Mouse (Mus musculus): ENCODE measurements around the gene Pip4k2b.
"Not testable (repeated sequence)": the region's sequence is repeated elsewhere in the genome, so short reads cannot be mapped to it uniquely, and the experiment has no call there.

Gene Pip4k2b

DNA sequence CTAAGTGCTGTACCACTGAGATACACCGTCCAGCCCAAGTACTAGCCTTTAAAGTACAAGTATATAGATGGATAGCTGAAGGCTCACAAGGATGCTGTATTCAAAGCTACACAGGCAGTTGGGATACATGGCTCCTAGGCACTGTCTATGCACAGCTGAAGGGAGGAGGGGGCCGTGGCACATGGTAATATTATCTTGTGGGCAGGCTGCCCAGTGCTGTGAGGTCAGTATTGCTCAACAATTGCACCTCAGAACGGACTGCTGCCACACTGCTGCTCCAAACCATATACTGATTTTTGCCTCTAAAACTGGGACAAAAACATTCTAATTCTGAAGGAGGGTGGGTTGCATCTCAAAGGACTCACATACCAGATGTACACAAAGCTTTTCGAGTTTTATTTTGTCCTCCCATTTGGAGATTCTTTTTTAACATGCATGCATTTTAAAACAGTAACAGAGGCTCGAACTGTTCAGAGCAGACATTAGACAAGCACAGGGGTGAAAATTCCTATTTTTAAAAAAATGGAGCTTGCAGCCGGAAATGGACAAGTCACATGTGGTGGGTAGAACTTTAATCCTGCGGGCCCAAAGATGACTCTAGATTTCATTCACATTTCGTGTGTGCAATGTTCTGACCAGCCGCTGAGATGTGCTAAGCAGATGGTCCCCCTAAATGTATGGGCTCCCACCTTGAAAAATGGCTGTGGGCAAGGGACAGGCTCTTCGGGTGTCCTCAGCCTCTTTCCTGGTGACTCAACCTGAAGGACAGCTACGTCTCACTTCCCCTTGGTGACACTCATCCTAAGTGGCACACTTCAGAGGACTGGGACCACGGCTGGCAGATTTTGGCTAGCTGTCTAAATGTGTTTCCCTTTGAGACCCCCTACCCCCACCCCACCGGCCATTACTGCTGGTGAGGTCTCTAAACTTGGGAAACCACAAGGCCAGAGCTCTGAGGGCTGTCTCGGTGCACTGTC lies 29.4 kb downstream of the Pip4k2b start:
- no peak for DNase-seq (ENCODE audit: extremely low spot score, low spot score)

DNA sequence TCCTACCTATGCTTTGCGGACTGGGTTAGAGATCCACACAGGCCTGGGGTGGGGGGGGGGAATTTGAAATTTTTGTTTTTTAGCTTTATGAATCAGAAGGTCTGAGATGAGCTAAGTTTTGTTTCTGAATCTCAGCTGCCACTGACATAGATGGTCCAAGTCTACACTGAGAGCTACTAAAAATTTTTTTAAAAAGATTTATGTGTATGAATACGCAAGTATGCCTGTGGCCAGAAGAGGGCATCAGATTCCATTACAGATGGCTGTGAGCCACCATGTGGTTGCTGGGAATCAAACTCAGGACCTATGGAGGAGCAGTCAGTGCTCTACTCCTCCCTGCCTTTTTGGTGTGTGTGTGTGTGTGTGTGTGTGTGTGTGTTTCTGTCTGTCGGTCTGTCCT lies 30.1 kb downstream of the Pip4k2b start:
- no peak for DNase-seq (ENCODE audit: extremely low spot score, low spot score)

DNA sequence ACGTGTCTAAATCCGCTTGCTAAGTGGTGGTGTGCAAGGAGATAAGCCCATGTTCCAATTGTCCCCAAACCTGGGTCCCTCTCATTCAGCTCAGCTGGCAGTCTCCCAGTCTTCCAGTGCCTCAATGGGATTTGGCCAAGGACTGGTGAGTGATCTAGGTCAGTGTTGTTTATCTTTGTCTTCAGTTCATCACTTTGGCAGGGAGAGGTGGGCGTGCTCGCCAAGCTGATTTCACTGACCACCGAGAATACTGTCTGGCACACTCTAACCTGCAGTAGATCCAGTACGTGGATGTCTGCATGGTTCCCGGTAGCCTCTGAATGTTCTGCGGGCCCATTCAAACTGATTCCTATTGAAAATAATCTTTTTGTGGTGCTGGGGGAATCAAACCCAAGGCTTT lies 30.6 kb downstream of the Pip4k2b start:
- DNase-seq (ENCODE audit: extremely low spot score, low spot score), result no peak

DNA sequence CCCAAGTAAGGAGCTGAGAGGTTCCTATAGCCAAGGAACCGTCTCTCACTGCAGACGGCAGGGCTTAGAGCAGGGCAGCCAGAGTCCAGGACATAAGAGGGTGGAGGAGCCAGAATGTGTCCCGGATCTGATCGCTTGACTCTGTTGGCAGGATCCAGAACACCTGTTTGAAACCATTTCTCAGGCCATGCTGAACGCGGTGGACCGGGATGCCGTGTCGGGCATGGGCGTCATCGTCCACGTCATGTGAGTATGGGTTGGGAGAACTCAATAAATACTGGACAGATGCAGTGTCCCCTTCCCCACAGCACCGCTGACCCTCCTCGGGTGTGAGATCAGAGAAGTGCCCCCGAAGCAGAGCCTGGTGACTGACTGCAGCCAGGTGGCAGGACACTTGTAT lies 32.2 kb downstream of the Pip4k2b start:
- no peak for DNase-seq (ENCODE audit: extremely low spot score, low spot score)

DNA sequence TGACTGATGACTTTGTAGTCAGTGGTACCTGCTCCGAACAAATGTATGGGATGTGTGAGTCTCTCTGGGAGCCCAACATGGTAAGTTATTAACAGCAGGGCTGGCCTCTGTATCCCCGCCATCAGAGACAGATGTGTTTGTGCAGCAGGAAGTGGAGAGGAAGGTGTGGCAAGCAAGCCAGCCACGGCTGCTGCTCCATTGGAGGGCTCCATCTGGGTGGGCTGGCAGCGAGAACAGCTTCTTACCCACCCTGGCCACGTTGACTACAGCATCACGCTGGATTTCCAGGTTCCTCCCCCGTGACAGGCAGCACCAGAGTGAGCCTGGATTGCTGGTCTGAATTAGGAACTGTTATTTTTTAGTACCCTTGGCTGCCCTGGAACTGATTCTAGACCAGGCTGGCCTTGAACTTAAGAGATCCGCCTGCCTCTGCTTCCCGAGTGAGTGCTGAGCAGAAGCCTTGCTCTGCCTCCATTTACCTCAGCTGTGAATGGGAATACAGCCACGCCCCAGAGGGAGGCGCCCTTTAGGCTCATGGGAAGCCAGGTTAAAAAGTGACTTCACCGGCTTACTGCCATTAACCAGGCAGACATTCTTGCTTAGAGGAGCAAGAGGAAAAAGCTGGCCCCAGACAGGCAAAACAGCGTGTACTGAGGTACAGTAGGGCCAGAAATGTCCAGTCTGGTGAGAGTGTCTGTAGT lies 33.2 kb downstream of the Pip4k2b start:
- DNase-seq (ENCODE audit: extremely low spot score, low spot score), result no peak

DNA sequence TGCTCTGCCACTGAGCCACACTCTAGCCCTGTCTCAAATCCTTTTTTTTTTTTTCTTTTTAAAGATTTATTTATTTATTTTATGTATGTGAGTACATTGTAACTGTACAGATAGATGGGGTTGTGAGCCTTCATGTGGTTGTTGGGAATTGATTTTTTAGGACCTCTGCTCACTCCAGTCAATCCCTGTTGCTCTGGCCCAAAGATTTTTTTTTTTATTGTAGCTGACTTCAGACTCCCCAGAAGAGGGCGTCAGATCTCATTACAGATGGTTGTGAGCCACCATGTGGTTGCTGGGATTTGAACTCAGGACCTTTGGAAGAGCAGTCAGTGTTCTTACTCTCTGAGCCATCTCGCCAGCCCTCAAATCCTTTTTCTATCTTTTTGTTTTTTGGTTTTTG lies 34.4 kb downstream of the Pip4k2b start:
- not testable (repeated sequence) for DNase-seq (ENCODE audit: extremely low spot score, low spot score)

DNA sequence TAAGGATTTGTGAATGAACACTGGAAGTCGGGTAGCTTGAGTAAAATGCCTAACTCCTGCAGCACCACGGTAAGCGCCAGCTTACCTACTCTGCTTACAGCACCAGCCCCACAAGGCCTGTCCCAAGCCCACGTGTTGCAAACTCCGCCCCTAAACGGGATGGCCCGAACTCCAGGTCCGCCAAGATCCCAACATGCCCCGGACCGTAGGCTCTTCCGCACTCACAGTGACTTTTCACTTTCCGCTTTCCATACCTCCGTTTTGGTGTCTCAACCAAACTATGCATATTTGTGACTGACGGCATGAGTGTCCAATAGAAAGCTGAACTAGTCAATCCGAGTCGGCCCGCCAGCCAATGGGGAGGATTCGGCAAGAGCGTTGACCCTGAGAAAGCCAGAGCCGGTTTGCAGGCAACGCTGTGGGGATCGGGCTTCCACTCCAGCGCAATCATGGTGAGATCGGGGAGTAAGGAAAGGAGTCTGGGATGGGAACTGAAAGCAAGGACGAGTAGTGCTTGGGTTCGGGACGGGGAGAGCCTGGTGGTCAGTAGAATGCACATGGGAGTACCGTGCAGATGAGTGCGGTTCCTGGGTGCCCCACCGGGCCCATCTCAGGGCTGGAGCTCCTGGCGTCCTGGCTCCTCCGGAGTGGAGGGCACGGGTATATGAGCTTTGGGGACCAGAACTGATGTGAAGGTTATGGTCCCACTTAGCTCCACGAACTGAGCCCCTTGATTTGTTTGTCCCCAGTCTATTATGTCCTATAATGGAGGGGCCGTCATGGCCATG lies 41.3 kb downstream of the Pip4k2b start, which contains the start of gene Psmb3:
Psmb3 (plus strand) TSS at position 361 of the 788 bp plus-strand sequence.
- peak; percentile 94 for DNase-seq (ENCODE audit: extremely low spot score, low spot score)

DNA sequence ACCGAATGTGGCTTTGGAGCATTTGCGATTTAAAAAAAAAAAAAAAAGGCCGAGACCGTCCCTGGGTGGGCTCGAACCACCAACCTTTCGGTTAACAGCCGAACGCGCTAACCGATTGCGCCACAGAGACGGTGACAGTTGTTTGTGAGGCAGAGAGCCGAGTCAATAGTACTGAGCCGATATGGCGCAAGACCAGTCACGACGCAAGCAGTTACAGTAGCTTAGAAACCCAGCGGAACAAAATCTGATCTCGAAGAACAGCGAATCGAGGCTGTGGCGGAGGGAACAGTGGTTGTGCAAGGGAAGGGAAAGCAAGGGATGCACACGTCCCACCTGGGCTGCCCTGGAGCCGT lies 42.1 kb downstream of the Pip4k2b start:
- peak; percentile 93 for DNase-seq (ENCODE audit: extremely low spot score, low spot score)

DNA sequence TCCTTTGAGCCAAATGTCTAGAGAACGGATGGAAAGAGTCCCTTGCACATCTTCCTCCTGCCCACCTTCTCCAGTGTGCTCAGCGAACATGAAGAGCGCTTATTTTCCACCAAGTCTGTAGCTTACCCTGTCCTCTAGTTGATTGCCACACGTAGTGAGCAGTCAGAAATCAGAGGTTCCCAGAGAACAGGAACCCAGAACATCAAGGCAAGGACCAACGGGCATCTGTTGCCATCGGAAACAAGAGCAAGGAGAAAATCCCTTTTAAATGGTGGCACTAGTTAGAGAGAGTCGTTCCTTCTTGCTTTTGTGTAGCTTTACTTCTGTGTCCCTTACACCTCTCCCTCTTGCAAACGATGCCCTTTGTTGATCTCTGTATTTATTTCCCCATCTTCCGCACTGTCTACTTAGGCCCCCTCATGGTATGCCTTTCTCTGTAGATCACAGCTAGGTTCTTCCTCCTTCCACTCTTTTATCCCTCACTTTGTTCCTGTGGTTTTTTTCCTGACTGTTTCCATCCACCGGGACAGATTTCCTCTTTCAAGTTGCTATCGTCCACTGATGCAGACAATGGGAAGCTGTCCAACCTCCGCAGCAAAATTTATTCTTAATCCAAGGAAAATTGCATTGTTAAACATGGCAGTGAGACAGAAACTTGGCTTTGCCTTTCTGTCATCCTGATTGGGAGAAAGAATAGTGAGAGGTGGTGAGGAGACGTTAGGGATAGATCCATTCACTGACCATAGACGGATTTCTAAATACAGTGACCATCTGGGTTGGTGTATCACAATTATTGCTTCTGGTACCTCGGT lies 42.7 kb downstream of the Pip4k2b start:
- no peak for DNase-seq (ENCODE audit: extremely low spot score, low spot score)

DNA sequence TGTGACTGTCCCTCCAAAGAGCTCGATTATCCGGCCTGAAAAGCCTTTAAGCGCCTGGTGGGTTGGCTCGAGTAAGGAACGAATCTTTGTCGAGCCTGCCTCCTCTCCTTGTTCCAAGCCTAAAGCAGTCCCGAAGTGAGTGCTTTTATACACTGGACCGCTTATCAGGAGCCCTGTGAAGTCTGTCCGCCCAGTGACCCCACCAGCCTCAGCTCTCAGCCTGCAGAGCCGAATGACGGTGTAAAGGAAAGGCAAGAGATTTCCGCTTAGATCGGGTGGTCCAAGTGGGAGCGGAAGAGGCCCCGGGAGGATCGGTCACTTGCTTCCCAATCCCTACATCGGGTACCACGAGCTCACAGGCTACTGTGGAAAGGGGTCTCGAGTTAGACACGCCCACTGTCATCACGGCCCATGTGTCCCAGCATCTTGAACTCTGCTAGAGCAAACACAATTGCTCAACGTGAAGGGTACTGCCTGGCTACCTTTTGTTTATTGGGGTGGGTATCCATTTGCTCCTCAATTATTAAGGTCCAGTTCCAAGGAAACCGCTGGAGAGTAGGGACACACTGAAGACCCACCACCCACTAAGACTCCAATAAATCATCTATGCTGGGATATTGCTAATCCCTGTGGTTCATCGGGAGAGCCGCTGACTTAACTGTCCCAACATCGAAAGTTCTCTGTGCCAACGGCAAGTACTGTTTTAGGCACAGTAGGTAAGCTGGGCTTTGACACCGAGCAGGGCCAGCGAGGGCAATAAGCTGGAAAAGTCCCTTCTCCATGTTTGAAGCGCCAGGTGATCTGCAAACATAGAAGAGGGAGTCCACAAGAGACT lies 43.5 kb downstream of the Pip4k2b start:
- DNase-seq (ENCODE audit: extremely low spot score, low spot score), result no peak

DNA sequence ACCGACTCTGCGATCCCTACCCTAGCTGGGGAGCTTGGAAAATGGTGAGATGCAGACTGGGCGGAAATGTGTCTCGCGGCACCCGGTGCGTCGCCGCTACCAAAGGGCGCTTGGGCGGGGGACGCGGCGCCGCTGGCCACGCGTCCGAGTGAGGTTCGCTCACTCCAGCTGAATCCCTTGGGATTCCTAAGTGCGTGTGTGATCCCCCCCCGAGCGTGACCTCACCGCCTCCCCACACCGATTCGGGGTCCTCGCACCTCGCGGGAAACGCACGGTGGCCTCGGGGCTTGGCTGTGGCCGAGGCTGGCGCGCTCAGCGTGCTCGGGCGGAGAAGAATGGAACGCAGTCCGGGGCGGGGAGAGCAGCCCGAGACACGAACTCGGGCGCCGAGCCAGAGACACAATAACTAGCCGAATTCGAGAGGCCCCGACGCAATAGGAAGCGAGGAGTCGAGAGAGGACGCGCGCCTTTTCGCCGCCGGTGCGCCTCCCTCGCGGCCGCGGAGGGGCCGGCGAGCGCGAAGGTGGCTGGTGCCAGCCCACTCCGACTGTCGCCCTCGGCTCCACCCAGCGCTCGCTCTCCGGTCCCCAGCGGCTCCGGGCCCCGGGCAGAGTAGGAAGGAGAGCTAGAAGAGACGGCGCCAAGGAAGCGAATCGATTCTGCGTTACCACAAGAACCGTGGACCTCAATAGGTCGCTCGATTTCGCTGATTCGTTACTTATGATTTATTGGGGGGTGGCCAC lies 44.3 kb downstream of the Pip4k2b start, which contains the start of gene Pcgf2:
Pcgf2 (minus strand) TSS at position 495 of the 743 bp plus-strand sequence.
- peak; percentile 85 for DNase-seq (ENCODE audit: extremely low spot score, low spot score)

DNA sequence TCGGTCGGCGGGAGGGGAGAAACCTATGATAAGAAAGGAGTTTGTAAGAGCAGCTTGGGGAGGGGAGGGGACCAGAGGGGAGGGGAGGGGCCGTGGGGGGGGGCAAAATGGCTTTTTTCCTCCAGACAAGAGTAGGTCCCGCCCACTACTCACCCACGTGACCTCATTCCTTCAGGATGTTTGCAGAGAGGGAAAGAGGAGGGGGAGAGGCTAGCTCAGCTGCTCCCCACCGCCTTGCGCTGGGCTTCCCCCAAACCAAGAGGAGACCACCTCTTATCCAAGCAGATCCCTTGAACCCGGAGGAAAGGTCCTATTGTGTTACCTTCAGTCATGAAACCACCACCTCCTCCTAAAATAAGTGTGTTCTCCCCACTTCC lies 44.9 kb downstream of the Pip4k2b start:
- DNase-seq (ENCODE audit: extremely low spot score, low spot score), result peak; percentile 94

DNA sequence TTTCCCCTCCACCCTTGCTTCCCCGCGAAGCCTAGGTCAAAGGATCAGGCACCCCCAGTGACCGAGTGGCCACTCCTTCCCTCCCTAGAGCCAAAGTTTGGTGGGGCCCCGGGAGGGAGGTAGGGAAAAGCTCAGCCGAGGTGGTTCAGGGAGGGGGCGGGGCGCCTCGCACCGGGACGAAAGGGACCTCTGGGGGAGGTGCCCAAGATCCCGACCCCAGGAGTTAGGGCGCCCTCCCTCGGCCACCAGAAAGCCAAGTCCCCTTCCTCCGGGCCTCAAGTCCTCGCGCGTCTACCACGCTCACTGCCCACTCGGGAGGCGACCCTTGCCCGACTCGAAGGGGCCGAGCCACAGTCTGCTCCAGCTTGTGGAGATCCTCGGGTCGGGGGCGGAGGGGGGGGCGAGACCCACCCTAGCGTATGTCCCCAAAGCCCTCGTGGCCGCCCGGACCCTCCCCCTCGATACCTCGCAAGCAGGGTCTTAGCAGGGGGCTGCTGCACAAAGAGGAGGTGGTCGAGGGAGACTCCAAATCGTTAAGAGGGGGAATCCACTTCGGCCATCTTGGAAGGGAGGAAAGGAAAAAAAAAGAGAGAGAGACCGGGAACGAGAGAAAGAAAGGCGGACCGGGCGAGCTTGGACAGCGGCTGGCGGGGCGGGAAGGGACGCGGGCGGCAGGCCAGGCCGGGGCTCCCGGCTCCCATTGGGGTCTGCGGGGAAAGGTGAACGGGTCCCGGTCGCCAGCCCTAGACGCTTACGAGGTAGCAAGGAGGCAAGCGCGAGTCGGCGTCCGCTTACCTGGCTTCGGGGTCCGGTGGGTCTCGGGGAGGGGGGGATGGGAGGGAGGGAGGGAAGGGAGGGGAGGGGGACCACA lies 45.5 kb downstream of the Pip4k2b start:
- peak; percentile 83 for DNase-seq (ENCODE audit: extremely low spot score, low spot score)

DNA sequence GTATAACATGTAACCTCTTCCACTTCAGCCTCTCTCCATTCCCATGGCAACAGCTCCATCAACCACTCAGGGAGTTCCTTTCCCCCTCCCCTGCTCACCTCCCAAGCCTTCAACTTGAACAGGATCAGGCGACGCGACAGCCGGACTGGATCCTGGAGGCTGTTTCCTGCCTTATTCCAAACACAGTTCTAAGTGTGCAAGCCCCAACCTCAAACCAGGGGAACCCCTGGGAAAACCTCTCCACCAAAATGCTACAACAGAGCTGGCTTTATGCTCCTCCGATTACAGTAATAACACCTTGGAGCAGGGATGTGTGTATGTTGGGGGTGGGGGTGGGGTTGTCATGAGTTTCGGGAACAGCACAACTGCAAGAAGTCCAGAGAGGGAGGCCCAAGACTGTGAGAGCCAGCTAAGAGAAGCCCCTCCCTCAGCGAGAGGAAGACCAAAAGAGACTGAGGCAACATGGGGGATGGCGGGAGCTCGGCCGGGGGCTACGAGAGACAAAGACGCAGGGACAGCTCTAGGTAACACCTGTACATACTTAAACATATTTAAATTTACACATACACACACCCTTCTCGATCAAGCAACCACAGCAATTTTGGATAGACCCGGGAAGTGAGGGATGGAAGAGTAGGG lies 46.5 kb downstream of the Pip4k2b start:
- peak; percentile 47 for DNase-seq (ENCODE audit: extremely low spot score, low spot score)

DNA sequence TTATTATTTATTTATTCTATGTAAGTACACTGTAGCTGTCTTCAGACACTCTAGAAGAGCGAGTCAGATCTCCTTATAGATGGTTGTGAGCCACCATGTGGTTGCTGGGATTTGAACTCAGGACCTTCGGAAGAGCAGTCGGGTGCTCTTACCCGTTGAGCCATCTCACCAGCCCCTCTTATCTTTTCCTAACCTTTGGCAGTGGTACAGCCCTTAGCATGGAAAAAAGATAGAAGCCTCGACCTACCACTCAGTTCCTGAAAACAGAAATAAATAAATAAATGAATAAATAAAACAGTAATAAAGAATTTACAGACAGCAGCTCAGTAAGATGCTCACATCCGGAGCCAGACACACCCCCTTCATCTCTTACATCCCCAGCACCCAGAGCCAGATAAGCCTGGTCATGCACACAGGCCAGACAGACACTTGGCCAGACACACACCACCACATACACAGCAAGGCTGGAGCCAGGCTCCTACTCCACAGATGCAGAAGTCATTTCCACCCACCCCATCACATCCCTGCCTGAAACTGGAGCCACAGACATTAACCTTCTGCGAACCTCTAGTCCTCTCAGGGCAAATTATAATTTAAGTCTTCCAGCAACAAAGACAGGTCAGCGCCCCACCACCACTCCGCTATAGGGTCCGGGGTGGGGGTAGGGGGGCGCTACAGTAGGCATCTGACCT lies 47.2 kb downstream of the Pip4k2b start:
- peak; percentile 32 for DNase-seq (ENCODE audit: extremely low spot score, low spot score)

DNA sequence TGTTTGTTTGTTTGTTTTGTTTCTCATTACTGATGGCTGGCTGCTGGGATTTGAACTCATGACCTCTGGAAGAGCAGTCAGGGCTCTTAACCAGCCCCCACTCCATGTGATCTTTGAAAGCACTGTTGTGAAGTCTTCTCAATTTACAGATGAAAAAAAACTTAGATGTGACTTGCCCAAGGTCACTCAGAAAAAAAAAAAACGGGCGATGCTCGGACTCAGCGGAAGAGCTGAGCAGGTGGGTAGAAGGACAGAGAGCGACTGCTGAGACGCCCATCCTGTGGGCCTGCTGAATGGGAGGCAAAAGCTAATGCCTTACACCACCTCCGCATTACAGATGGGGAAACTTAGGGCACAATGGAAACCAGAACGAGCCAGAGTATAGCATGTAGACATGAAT lies 47.8 kb downstream of the Pip4k2b start:
- no peak for DNase-seq (ENCODE audit: extremely low spot score, low spot score)

DNA sequence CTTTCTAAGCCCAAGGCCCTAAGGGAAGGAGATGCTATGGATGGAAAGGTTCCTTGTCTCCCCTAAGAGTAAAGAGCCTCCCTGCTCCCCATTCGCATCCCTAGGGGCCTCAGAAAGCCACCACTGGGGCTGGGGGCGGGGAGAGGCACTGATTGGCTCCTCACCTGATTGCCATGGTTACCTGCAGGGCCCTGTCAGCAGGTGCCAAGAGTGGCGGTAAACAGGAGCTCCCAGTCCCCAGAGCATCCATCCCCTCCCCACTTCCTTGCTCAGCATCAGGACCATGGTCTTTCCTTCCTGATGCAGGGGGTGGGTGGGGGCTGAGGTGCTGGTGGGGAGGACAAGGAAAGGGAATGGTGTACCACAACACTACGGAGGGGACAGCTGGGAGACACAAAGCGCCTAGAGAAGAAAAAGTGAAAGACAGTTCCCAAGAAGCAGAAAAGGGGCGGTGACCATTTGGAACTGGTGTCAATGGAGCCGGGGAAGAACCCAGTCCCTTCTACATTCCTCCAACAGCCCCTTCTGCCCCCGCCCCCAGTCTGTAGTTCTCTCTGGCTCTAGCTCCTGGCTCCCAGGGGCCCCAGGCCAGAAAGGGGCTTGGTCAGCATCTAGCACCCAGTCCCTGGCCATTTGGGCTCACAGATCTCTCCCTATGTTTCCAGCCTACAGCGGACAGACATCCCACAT lies 48.6 kb downstream of the Pip4k2b start:
- no peak for DNase-seq (ENCODE audit: extremely low spot score, low spot score)
